Mouse (Mus musculus): Measurements from ENCODE around the gene Cars2.
A peak's percentile ranks its signal among the peaks of the same experiment; 100 is the strongest.

- peak in 2 of 3 experiments; percentile 23 to 41; a peak in 3 of 6 replicates for TF ChIP-seq CTCF (IDR thresholded peaks at IDR 0.05 in 2 of 3, conservative IDR thresholded peaks at IDR 0.05 in 1 of 3; ENCODE audit: control insufficient read depth in 1 of 3, insufficient read depth in 1 of 3, low read depth in 2 of 3, low read length in 3 of 3, poor library complexity in 1 of 3, severe bottlenecking in 1 of 3)
- TF ChIP-seq EP300 (IDR thresholded peaks at IDR 0.05; ENCODE audit: low read depth in 1 of 2, low read length in 2 of 2) = no peak
- TF ChIP-seq HCFC1 (IDR thresholded peaks at IDR 0.05; ENCODE audit: low read depth, low read length) = no peak
- TF ChIP-seq POLR2AphosphoS2 (IDR thresholded peaks at IDR 0.05; ENCODE audit: low read length) = no peak
- TF ChIP-seq TBP (IDR thresholded peaks at IDR 0.05; ENCODE audit: low read depth, low read length) = no peak
- no peak for TF ChIP-seq SIN3A (IDR thresholded peaks at IDR 0.05; ENCODE audit: low read length)
- TF ChIP-seq POLR2A (IDR thresholded peaks at IDR 0.05; ENCODE audit: control insufficient read depth in 1 of 2, insufficient read depth in 1 of 2, low read depth in 1 of 2, low read length in 2 of 2, poor library complexity in 1 of 2) = no peak
- no peak for TF ChIP-seq KAT2A (conservative IDR thresholded peaks at IDR 0.05; ENCODE audit: low read depth, low read length)
Observed at GRCm38 (mm10) chr8:11469095-11469494, 81.5 kb downstream of the Cars2 start.

All from MEL (cell line).